Mouse (Mus musculus): ENCODE data around the gene Proca1.

DNA sequence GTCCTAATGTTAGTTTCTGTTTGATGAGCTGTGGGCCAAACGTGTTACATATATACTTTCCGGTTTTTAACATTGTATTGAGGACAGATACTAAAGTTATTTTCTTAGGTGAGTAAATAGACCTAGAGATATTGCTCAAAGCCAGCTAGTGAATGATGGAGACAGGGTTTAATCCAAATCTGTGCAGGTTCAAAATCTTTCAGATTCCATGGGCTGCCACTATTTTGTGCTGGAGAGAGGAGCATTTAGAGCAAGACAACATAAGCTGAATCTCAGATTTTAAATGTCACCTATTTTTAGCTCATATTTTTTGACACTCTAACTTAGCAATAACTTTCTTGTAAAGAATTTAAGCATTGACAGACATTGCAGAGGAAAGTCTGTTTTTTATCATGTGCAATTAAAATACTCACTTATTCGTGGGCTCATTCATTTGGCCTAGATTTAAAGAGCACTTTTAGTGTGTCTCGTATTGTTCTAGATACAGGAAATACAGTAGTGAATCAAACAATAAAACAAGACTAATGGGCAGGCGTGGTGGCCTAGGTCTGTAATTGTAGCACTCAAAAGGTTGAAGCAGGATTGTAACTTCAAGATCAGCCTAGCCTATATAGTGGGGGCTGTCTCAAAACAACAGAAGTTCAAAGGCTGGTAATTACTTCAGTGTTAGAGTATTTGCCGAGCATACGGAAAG lies 53.3 kb downstream of the Proca1 start:
- TF ChIP-seq CTCF (IDR thresholded peaks at IDR 0.05; ENCODE audit: low read depth) (no peak), EP300 (optimal IDR thresholded peaks at IDR 0.05) (no peak)

All from stomach, postnatal 0 days (tissue).